ENCODE assay signal across 20 mouse cellular contexts in the genomic region with DNA sequence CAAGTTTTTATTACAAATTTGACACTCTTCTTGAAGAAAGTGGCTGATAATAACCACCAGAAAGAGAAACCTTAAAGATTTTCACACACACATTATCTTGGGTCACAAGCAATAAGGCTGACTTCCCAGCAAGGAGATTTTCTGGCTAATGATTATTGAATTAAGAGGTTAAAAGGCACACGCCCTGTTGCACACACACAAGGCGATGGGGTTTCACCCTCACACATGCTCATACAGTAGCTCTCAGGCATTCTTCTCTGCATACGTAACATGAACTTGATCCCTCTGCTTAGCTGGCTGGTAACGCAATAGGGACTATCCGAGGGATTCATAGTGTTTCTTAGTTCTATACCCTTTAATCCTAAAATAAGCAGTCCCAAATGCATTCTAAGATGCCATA. TPM values are rescaled to one million over a fixed set of nuclear protein-coding genes. Genes with fewer than 3 reads are reported as not detected.
DNase-seq lines count a peak whose midpoint lies in the region; ATAC-seq and TF ChIP-seq lines count a peak whose summit lies in the region.
"Had no signal": no experiment of that assay in that cellular context is flagged by ENCODE, and none has a peak within 500 bp of the region (broad histone marks: within the 10 kb centered on the region; RNA-seq: fewer than 3 reads in every experiment).

No protein-coding gene starts in this region.

- WGBS in kidney, embryonic 14.5 days, result 53% methylated on average over 5 of the region's 5 CpGs
- WGBS in lung, postnatal 0 days, result 61% methylated on average over 5 of the region's 5 CpGs
- WGBS in embryonic facial prominence, embryonic 14.5 days, result 54% methylated on average over 5 of the region's 5 CpGs

- in situ Hi-C loops in Patski (cut with MboI; ENCODE audit: low pct_unique_long_range_greater_than_20kb), result no loop called here

- no peaks in the 10 kb centered on the region for H3K36me3 ChIP-seq in kidney, embryonic 14.5 days (ENCODE audit: control insufficient read depth, insufficient read depth, low read length)
- no peaks in the 10 kb centered on the region for H3K36me3 ChIP-seq in lung, postnatal 0 days (ENCODE audit: insufficient read depth, low read length)
- H3K36me3 ChIP-seq in embryonic facial prominence, embryonic 14.5 days (ENCODE audit: control insufficient read depth, insufficient read depth, low read length), result no peaks in the 10 kb centered on the region
- H3K36me3 ChIP-seq: heart, embryonic 13.5 days; hindbrain, embryonic 12.5 days had no signal

- peak; percentile 57; the same call in 1 of the 2 replicates for ATAC-seq in kidney, embryonic 14.5 days (ENCODE audit: low FRiP score, low TSS enrichment)
- peak; percentile 43; the same call in 1 of the 2 replicates for ATAC-seq in lung, postnatal 0 days
- peak; percentile 98 for ATAC-seq in Patski
- ATAC-seq in embryonic facial prominence, embryonic 14.5 days (ENCODE audit: low read depth), result peak; percentile 92
- no peak for ATAC-seq in granulocyte monocyte progenitor cell, adult 5-6 weeks (replicated peaks; ENCODE audit: poor library complexity, severe bottlenecking)
- ATAC-seq: forebrain, embryonic 13.5 days; forebrain, postnatal 0 days; hindbrain, embryonic 16.5 days had no signal

- TF ChIP-seq EP300 in lung, postnatal 0 days (IDR thresholded peaks at IDR 0.05), result no peak

- no peaks in the 10 kb centered on the region for H3K9me3 ChIP-seq in kidney, embryonic 14.5 days (ENCODE audit: control insufficient read depth, low read length)
- H3K9me3 ChIP-seq in lung, postnatal 0 days (ENCODE audit: low read length), result no peaks in the 10 kb centered on the region
- H3K9me3 ChIP-seq in embryonic facial prominence, embryonic 14.5 days (ENCODE audit: control insufficient read depth, low read length), result no peaks in the 10 kb centered on the region
- H3K9me3 ChIP-seq: embryonic facial prominence, embryonic 13.5 days; forebrain, embryonic 13.5 days; heart, embryonic 13.5 days; hindbrain, embryonic 12.5 days had no signal

- H3K27ac ChIP-seq in kidney, embryonic 14.5 days (ENCODE audit: low read depth, low read length), result no peak overlapping the region
- H3K27ac ChIP-seq in lung, postnatal 0 days (ENCODE audit: low read length), result no peak overlapping the region
- no peak overlapping the region for H3K27ac ChIP-seq in embryonic facial prominence, embryonic 14.5 days (replicated peaks; ENCODE audit: low read depth, low read length)
- H3K27ac ChIP-seq: forebrain, embryonic 13.5 days; heart, embryonic 13.5 days; hindbrain, embryonic 12.5 days had no signal

- no peak for DNase-seq in kidney, postnatal 36 days
- peak; percentile 35 for DNase-seq in lung, postnatal 0 days (ENCODE audit: low spot score)
- DNase-seq in lung, postnatal 4 days, result no peak
- peak; percentile 79 for DNase-seq in Patski (ENCODE audit: low read depth, low spot score)
- peak; percentile 70 for DNase-seq in embryonic facial prominence, embryonic 14.5 days (ENCODE audit: low spot score)
- DNase-seq: adrenal gland, adult 8-10 months; adrenal gland, postnatal 36 days; cerebellum, adult 2 months; cerebellum, postnatal 10 days; embryo, embryonic 11 days; forebrain, postnatal 0 days; gastrocnemius, postnatal 14 days; heart, postnatal 4 days had no signal

- no peak for TF ChIP-seq CTCF in lung, postnatal 0 days (IDR thresholded peaks at IDR 0.05)
- TF ChIP-seq CTCF in Patski (IDR thresholded peaks at IDR 0.05), result no peak

- CTCF ChIA-PET in Patski (lab: Charles Lee), result interaction anchor here (0.9 to 2.1 kb wide), 3 partner anchors 18 to 39 kb away, joined by 3 to 6 read pairs (median 4); a partner anchor contains a TSS

- POLR2A ChIA-PET in Patski (lab: Charles Lee), result no interaction called here

- no peak overlapping the region for H3K4me2 ChIP-seq in kidney, embryonic 14.5 days (replicated peaks; ENCODE audit: low read depth, low read length)
- no peak overlapping the region for H3K4me2 ChIP-seq in lung, postnatal 0 days (replicated peaks; ENCODE audit: low read depth, low read length)
- H3K4me2 ChIP-seq in embryonic facial prominence, embryonic 14.5 days (ENCODE audit: low read depth, low read length), result no peak overlapping the region
- H3K4me2 ChIP-seq: embryonic facial prominence, embryonic 13.5 days; forebrain, embryonic 13.5 days; heart, embryonic 13.5 days; hindbrain, embryonic 12.5 days had no signal

- H3K4me1 ChIP-seq in kidney, embryonic 14.5 days (ENCODE audit: control insufficient read depth, insufficient read depth, low read length), result no peaks in the 10 kb centered on the region
- H3K4me1 ChIP-seq in lung, postnatal 0 days (ENCODE audit: insufficient read depth, low read depth, low read length), result 0 out of 2 replicates have a peak, but pooled peaks cover 3% of the 10 kb centered on the region
- H3K4me1 ChIP-seq in embryonic facial prominence, embryonic 14.5 days (ENCODE audit: control insufficient read depth, insufficient read depth, low read length), result peaks cover 7% of the 10 kb centered on the region; the same call in 1 of the 2 replicates
- H3K4me1 ChIP-seq: forebrain, embryonic 13.5 days; heart, embryonic 13.5 days; hindbrain, embryonic 12.5 days had no signal

- no peak overlapping the region for H3K9ac ChIP-seq in kidney, embryonic 14.5 days (ENCODE audit: low read depth, low read length)
- no peak overlapping the region for H3K9ac ChIP-seq in lung, postnatal 0 days (replicated peaks; ENCODE audit: low read depth)
- no peak overlapping the region for H3K9ac ChIP-seq in embryonic facial prominence, embryonic 14.5 days (ENCODE audit: low read depth, low read length)
- H3K9ac ChIP-seq: embryonic facial prominence, embryonic 13.5 days; forebrain, embryonic 13.5 days; forebrain, postnatal 0 days; heart, embryonic 13.5 days; hindbrain, embryonic 12.5 days had no signal

- no peaks in the 10 kb centered on the region for H3K27me3 ChIP-seq in kidney, embryonic 14.5 days (ENCODE audit: control insufficient read depth, insufficient read depth, low read length)
- H3K27me3 ChIP-seq in lung, postnatal 0 days (replicated peaks; ENCODE audit: insufficient read depth, low read length), result no peaks in the 10 kb centered on the region
- no peaks in the 10 kb centered on the region for H3K27me3 ChIP-seq in Patski
- H3K27me3 ChIP-seq in embryonic facial prominence, embryonic 14.5 days (replicated peaks; ENCODE audit: control insufficient read depth, insufficient read depth, low read length), result no peaks in the 10 kb centered on the region
- H3K27me3 ChIP-seq: embryonic facial prominence, embryonic 13.5 days; forebrain, embryonic 13.5 days; heart, embryonic 13.5 days; hindbrain, embryonic 12.5 days had no signal

- H3K4me3 ChIP-seq in kidney, embryonic 14.5 days (ENCODE audit: low read length), result no peak overlapping the region
- H3K4me3 ChIP-seq in lung, postnatal 0 days (ENCODE audit: low read depth, low read length), result no peak overlapping the region
- H3K4me3 ChIP-seq in embryonic facial prominence, embryonic 14.5 days (ENCODE audit: low read depth, low read length), result no peak overlapping the region
- H3K4me3 ChIP-seq: embryonic facial prominence, embryonic 13.5 days; forebrain, embryonic 13.5 days; heart, embryonic 13.5 days; hindbrain, embryonic 12.5 days had no signal

RNA-seq across cellular contexts. Expression of a gene that starts 18.6 kb away (rescaled TPM):
- polyA plus RNA-seq in kidney, embryonic 14.5 days (2014; fragmentation: Nextera tagmentation; extraction: Ambion mirVana), result 5.8 and 7.4 TPM in 2 replicates
- 7.0 and 8.0 TPM in 2 replicates for polyA plus RNA-seq in lung, postnatal 0 days (2015; fragmentation: Nextera tagmentation; extraction: Ambion mirVana)
- polyA plus RNA-seq in Patski (2021), result 18.1 TPM
- 6.9 and 7.0 TPM in 2 replicates for polyA plus RNA-seq in embryonic facial prominence, embryonic 14.5 days (2014; fragmentation: Nextera tagmentation; extraction: Ambion mirVana)
- total RNA-seq in granulocyte monocyte progenitor cell, adult 5-6 weeks (2014; fragmentation: Nextera tagmentation), result not detected in 2 replicates
- total RNA-seq in granulocyte monocyte progenitor cell, adult 5-6 weeks (2017), result not detected in 2 replicates

Comparison
In these comparisons a context has a peak if more than half of its experiments do, and no peak if none do; other contexts are left out.
1. DNase-seq: peak in lung, postnatal 0 days (single experiment), Patski (single experiment) and embryonic facial prominence, embryonic 14.5 days (single experiment); none in kidney, postnatal 36 days (0 of 2) and lung, postnatal 4 days (0 of 2).